ENCODE assay signal across 34 mouse cellular contexts in the genomic region with DNA sequence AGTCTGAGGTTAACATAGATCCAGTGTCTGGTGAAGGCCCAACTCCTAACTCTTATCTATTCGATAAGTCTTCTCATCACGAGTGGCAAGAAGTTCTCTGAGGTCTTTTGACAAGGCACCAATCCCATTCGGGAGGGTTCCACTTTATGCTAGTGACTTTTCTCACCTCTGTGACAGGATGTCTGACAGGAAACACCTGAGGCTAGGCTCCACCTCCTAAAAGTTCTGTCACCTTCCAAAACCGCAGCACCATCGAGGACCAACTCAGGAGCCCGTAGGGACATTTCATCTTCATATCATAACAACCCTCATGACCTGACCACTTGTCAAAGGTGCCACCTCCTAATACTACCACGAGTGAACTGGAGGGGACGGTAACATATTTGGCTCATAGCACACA. TPM values are rescaled to one million over a fixed set of nuclear protein-coding genes. Genes with fewer than 3 reads are reported as not detected.
DNase-seq lines count a peak whose midpoint lies in the region; ATAC-seq lines count a peak whose summit lies in the region.
"Had no signal": no experiment of that assay in that cellular context is flagged by ENCODE, and none has a peak within 500 bp of the region (broad histone marks: within the 10 kb centered on the region; RNA-seq: fewer than 3 reads in every experiment).

No protein-coding gene starts in this region.

- no peak overlapping the region for H3K9ac ChIP-seq in kidney, embryonic 16.5 days (replicated peaks; ENCODE audit: low read length)
- H3K9ac ChIP-seq: embryonic facial prominence, embryonic 15.5 days; forebrain, embryonic 12.5 days; forebrain, postnatal 0 days; hindbrain, embryonic 13.5 days; limb, embryonic 15.5 days; liver, embryonic 13.5 days; stomach, embryonic 15.5 days had no signal

- peak; percentile 31 for DNase-seq in thymus, postnatal 0 days (ENCODE audit: low spot score)
- DNase-seq in thymus, postnatal 4 days: no peak
- no peak for DNase-seq in kidney, postnatal 4 days
- DNase-seq: adrenal gland, adult 2 months; adrenal gland, postnatal 36 days; cerebellum, adult 2 months; cerebellum, postnatal 14 days; forebrain, postnatal 0 days; gastrocnemius, postnatal 36 days; heart, adult 18-20 months; heart, postnatal 4 days; kidney, adult 11 months; kidney, postnatal 25 days; liver, embryonic 13.5 days; lung, adult 18-20 months; right cerebral cortex, postnatal 25 days had no signal

- peak; percentile 90 for ATAC-seq in CD4-positive, CD25-positive, alpha-beta regulatory T cell, adult 4 months
- peak; percentile 84 for ATAC-seq in inflammation-experienced regulatory T-cells, adult 6 months
- peak; percentile 59 for ATAC-seq in neutrophil, adult 5-6 weeks (ENCODE audit: extremely low read depth, insufficient number of reproducible peaks, low FRiP score, poor library complexity, severe bottlenecking)
- ATAC-seq in cerebellum, adult (ENCODE audit: insufficient number of reproducible peaks, low FRiP score, low TSS enrichment): no peak
- no peak for ATAC-seq in kidney, embryonic 16.5 days (ENCODE audit: low FRiP score, low TSS enrichment)
- ATAC-seq: forebrain, postnatal 0 days; lung, postnatal 0 days had no signal

- no peak overlapping the region for H3K27ac ChIP-seq in kidney, embryonic 16.5 days (ENCODE audit: low read length)
- H3K27ac ChIP-seq: embryonic facial prominence, embryonic 10.5 days; embryonic facial prominence, embryonic 15.5 days; forebrain, embryonic 12.5 days; hindbrain, embryonic 13.5 days; layer of hippocampus, adult 2 months; limb, embryonic 10.5 days; limb, embryonic 15.5 days; liver, embryonic 13.5 days; macrophage; midbrain, embryonic 10.5 days; stomach, embryonic 15.5 days had no signal

- 86% methylated on average over 8 of the region's 8 CpGs for WGBS in kidney, embryonic 16.5 days

- no peaks in the 10 kb centered on the region for H3K27me3 ChIP-seq in kidney, embryonic 16.5 days (ENCODE audit: insufficient read depth, low read length)
- H3K27me3 ChIP-seq: embryonic facial prominence, embryonic 15.5 days; limb, embryonic 15.5 days; liver, embryonic 13.5 days; stomach, embryonic 15.5 days had no signal

- no peaks in the 10 kb centered on the region for H3K9me3 ChIP-seq in kidney, embryonic 16.5 days (ENCODE audit: low read length)
- H3K9me3 ChIP-seq: embryonic facial prominence, embryonic 10.5 days; embryonic facial prominence, embryonic 15.5 days; forebrain, embryonic 12.5 days; hindbrain, embryonic 13.5 days; limb, embryonic 10.5 days; limb, embryonic 15.5 days; liver, embryonic 13.5 days; midbrain, embryonic 10.5 days; stomach, embryonic 15.5 days had no signal

- no peak overlapping the region for H3K4me3 ChIP-seq in kidney, embryonic 16.5 days (ENCODE audit: low read length)
- H3K4me3 ChIP-seq: embryonic facial prominence, embryonic 10.5 days; embryonic facial prominence, embryonic 15.5 days; forebrain, embryonic 12.5 days; hindbrain, embryonic 13.5 days; layer of hippocampus, adult 2 months; limb, embryonic 10.5 days; limb, embryonic 15.5 days; liver, embryonic 13.5 days; midbrain, embryonic 10.5 days; myocyte; stomach, embryonic 15.5 days had no signal

- H3K4me2 ChIP-seq in kidney, embryonic 16.5 days (replicated peaks; ENCODE audit: low read depth, low read length): no peak overlapping the region
- H3K4me2 ChIP-seq: embryonic facial prominence, embryonic 15.5 days; forebrain, embryonic 12.5 days; heart, embryonic 11.5 days; hindbrain, embryonic 13.5 days; limb, embryonic 15.5 days; liver, embryonic 13.5 days; stomach, embryonic 15.5 days had no signal

- H3K36me3 ChIP-seq in kidney, embryonic 16.5 days (ENCODE audit: insufficient read depth, low read length): no peaks in the 10 kb centered on the region
- H3K36me3 ChIP-seq: embryonic facial prominence, embryonic 10.5 days; embryonic facial prominence, embryonic 15.5 days; forebrain, embryonic 12.5 days; hindbrain, embryonic 13.5 days; limb, embryonic 10.5 days; limb, embryonic 15.5 days; liver, embryonic 13.5 days; midbrain, embryonic 10.5 days; stomach, embryonic 15.5 days had no signal

- H3K4me1 ChIP-seq in kidney, embryonic 16.5 days (ENCODE audit: insufficient read depth, low read length): peaks cover 7% of the 10 kb centered on the region; the same call in 1 of the 2 replicates

RNA-seq across cellular contexts. Expression of a gene that starts 6.2 kb away (rescaled TPM):
- 126 and 132 TPM in 2 replicates for polyA plus RNA-seq in thymus, postnatal 0 days (2015; fragmentation: Nextera tagmentation; extraction: Ambion mirVana)
- polyA plus RNA-seq in CD4-positive, CD25-positive, alpha-beta regulatory T cell, adult 4 months (2017; shearing (Covaris generic)): 10 to 100 TPM; 41.2 to 45.2 TPM
- 10 to 100 TPM; 34.7 to 39.7 (median 36.1) TPM for polyA plus RNA-seq in inflammation-experienced regulatory T-cells, adult 6 months (2017; shearing (Covaris generic))
- 161 and 162 TPM in 2 replicates for total RNA-seq in neutrophil, adult 5-6 weeks (2017)
- polyA plus RNA-seq in kidney, embryonic 16.5 days (2015; fragmentation: Nextera tagmentation; extraction: Ambion mirVana): 33.5 and 35.1 TPM in 2 replicates

Comparison
In these comparisons a context has a peak if more than half of its experiments do, and no peak if none do; other contexts are left out.
1. ATAC-seq: peak in CD4-positive, CD25-positive, alpha-beta regulatory T cell, adult 4 months (single experiment), inflammation-experienced regulatory T-cells, adult 6 months (single experiment) and neutrophil, adult 5-6 weeks (single experiment); none in cerebellum, adult (single experiment) and kidney, embryonic 16.5 days (single experiment).